16 mouse cellular contexts compared by ENCODE assay signal in the genomic region with DNA sequence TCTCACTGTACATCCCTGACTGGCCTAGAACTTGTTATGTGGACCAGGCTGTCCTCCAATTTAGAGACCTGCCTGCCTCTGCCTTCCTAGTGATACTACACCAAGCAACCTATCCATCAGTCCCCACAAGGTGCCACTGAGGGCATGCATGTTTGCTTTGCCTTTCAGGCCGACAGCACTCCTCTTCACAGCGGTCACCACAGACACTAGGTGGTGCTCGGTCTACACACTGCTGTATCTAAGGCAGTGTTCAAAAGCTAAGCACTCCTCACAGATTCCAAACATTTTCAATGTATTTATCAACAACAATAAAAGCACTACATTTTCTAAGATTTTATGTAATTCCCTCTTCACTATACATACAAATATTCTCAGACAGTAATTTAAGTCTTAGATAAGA. TPM values are rescaled to one million over a fixed set of nuclear protein-coding genes. Genes with fewer than 3 reads are reported as not detected.
DNase-seq lines count a peak whose midpoint lies in the region; ATAC-seq and TF ChIP-seq lines count a peak whose summit lies in the region.
"Had no signal": no experiment of that assay in that cellular context is flagged by ENCODE, and none has a peak within 500 bp of the region (broad histone marks: within the 10 kb centered on the region; RNA-seq: fewer than 3 reads in every experiment).

No protein-coding gene starts in this region.

- no peak overlapping the region for H3K27ac ChIP-seq in kidney, adult 2 months (ENCODE audit: insufficient read depth, low read depth, low read length)
- no peak overlapping the region for H3K27ac ChIP-seq in kidney, embryonic 14.5 days (ENCODE audit: low read depth, low read length)
- no peak overlapping the region for H3K27ac ChIP-seq in lung, postnatal 0 days (ENCODE audit: low read length)
- H3K27ac ChIP-seq in forebrain, embryonic 12.5 days, result no peak overlapping the region
- H3K27ac ChIP-seq: intestine, embryonic 15.5 days; liver, embryonic 13.5 days; neural tube, embryonic 12.5 days had no signal

- WGBS in kidney, adult 2 months, result 88% methylated on average over 3 of the region's 3 CpGs
- WGBS in kidney, embryonic 14.5 days, result 93% methylated on average over 3 of the region's 3 CpGs
- WGBS in lung, postnatal 0 days, result 77% methylated on average over 3 of the region's 3 CpGs
- 90% methylated on average over 3 of the region's 3 CpGs for WGBS in forebrain, embryonic 12.5 days

- TF ChIP-seq EP300 in lung, postnatal 0 days (IDR thresholded peaks at IDR 0.05), result no peak

- TF ChIP-seq CTCF in kidney, adult 2 months (conservative IDR thresholded peaks at IDR 0.05; ENCODE audit: insufficient read depth, insufficient read length, low read depth, low read length), result peak; percentile 60
- TF ChIP-seq CTCF in lung, postnatal 0 days (IDR thresholded peaks at IDR 0.05), result peak; percentile 40

- H3K36me3 ChIP-seq in kidney, adult 2 months (ENCODE audit: control insufficient read depth, insufficient read depth, low read length), result no peaks in the 10 kb centered on the region; the same call in 1 of the 2 replicates
- H3K36me3 ChIP-seq in kidney, embryonic 14.5 days (ENCODE audit: control insufficient read depth, insufficient read depth, low read length), result peaks cover 75% of the 10 kb centered on the region
- peaks cover 38% of the 10 kb centered on the region for H3K36me3 ChIP-seq in lung, postnatal 0 days (ENCODE audit: insufficient read depth, low read length)
- H3K36me3 ChIP-seq in forebrain, embryonic 12.5 days (replicated peaks), result peaks cover 76% of the 10 kb centered on the region

- no peak overlapping the region for H3K4me2 ChIP-seq in kidney, embryonic 14.5 days (replicated peaks; ENCODE audit: low read depth, low read length)
- no peak overlapping the region for H3K4me2 ChIP-seq in lung, postnatal 0 days (replicated peaks; ENCODE audit: low read depth, low read length)
- no peak overlapping the region for H3K4me2 ChIP-seq in forebrain, embryonic 12.5 days
- H3K4me2 ChIP-seq: intestine, embryonic 15.5 days; liver, embryonic 13.5 days; neural tube, embryonic 12.5 days had no signal

- H3K9ac ChIP-seq in kidney, embryonic 14.5 days (ENCODE audit: low read depth, low read length), result no peak overlapping the region
- no peak overlapping the region for H3K9ac ChIP-seq in lung, postnatal 0 days (replicated peaks; ENCODE audit: low read depth)
- H3K9ac ChIP-seq in forebrain, embryonic 12.5 days, result no peak overlapping the region
- H3K9ac ChIP-seq: intestine, embryonic 15.5 days; liver, embryonic 13.5 days; neural tube, embryonic 12.5 days had no signal

- H3K4me1 ChIP-seq in kidney, adult 2 months (ENCODE audit: control insufficient read depth, insufficient read depth, low read length), result no peaks in the 10 kb centered on the region
- no peaks in the 10 kb centered on the region for H3K4me1 ChIP-seq in kidney, embryonic 14.5 days (ENCODE audit: control insufficient read depth, insufficient read depth, low read length)
- no peaks in the 10 kb centered on the region for H3K4me1 ChIP-seq in lung, postnatal 0 days (ENCODE audit: insufficient read depth, low read depth, low read length)
- no peaks in the 10 kb centered on the region for H3K4me1 ChIP-seq in forebrain, embryonic 12.5 days
- H3K4me1 ChIP-seq: intestine, embryonic 15.5 days; liver, embryonic 13.5 days; neural tube, embryonic 12.5 days had no signal

- no peaks in the 10 kb centered on the region for H3K27me3 ChIP-seq in kidney, adult 2 months (replicated peaks; ENCODE audit: control insufficient read depth, insufficient read depth, low read length)
- H3K27me3 ChIP-seq in kidney, embryonic 14.5 days (ENCODE audit: control insufficient read depth, insufficient read depth, low read length), result no peaks in the 10 kb centered on the region
- no peaks in the 10 kb centered on the region for H3K27me3 ChIP-seq in lung, postnatal 0 days (replicated peaks; ENCODE audit: insufficient read depth, low read length)
- H3K27me3 ChIP-seq in forebrain, embryonic 12.5 days, result no peaks in the 10 kb centered on the region
- H3K27me3 ChIP-seq: intestine, embryonic 15.5 days; liver, embryonic 13.5 days; neural tube, embryonic 12.5 days had no signal

- no peak for ATAC-seq in kidney, embryonic 14.5 days (ENCODE audit: low FRiP score, low TSS enrichment)
- ATAC-seq in lung, postnatal 0 days, result no peak
- no peak for ATAC-seq in forebrain, embryonic 12.5 days (ENCODE audit: low FRiP score)
- ATAC-seq: intestine, embryonic 15.5 days had no signal

- DNase-seq in kidney, adult 2 months, result no peak
- DNase-seq in lung, postnatal 0 days (ENCODE audit: low spot score), result no peak
- DNase-seq in lung, postnatal 10 days, result no peak
- peak; percentile 5 for DNase-seq in adipocyte (ENCODE audit: low spot score)
- no peak for DNase-seq in ovary, adult 18-20 months (ENCODE audit: low spot score)
- DNase-seq: adrenal gland, postnatal 25 days; cerebellum, adult 9-10 months; kidney, postnatal 25 days; layer of hippocampus, adult 9-11 months; liver, embryonic 13.5 days; spleen, adult 18-20 months; thymus, adult 2 months had no signal

- TF ChIP-seq POLR2A in kidney, adult 2 months (IDR thresholded peaks at IDR 0.05; ENCODE audit: low read depth, low read length), result no peak

- H3K4me3 ChIP-seq in kidney, adult 2 months (ENCODE audit: insufficient read depth, low read depth, low read length), result no peak overlapping the region
- H3K4me3 ChIP-seq in kidney, embryonic 14.5 days (ENCODE audit: low read length), result no peak overlapping the region
- H3K4me3 ChIP-seq in lung, postnatal 0 days (ENCODE audit: low read depth, low read length), result no peak overlapping the region
- no peak overlapping the region for H3K4me3 ChIP-seq in forebrain, embryonic 12.5 days (replicated peaks)
- H3K4me3 ChIP-seq: intestine, embryonic 15.5 days; liver, embryonic 13.5 days; neural tube, embryonic 12.5 days had no signal

- H3K9me3 ChIP-seq in kidney, embryonic 14.5 days (ENCODE audit: control insufficient read depth, low read length), result no peaks in the 10 kb centered on the region
- no peaks in the 10 kb centered on the region for H3K9me3 ChIP-seq in lung, postnatal 0 days (ENCODE audit: low read length)
- no peaks in the 10 kb centered on the region for H3K9me3 ChIP-seq in forebrain, embryonic 12.5 days
- H3K9me3 ChIP-seq: intestine, embryonic 15.5 days; liver, embryonic 13.5 days; neural tube, embryonic 12.5 days had no signal

RNA-seq across cellular contexts. Expression of a gene that starts 46.3 kb away (rescaled TPM):
- polyA plus RNA-seq in kidney, adult 2 months (2012; rRNA removed), result 21.2 and 34.0 TPM in 2 replicates
- polyA plus RNA-seq in kidney, embryonic 14.5 days (2014; fragmentation: Nextera tagmentation; extraction: Ambion mirVana), result 109 and 141 TPM in 2 replicates
- 37.7 and 39.9 TPM in 2 replicates for polyA plus RNA-seq in lung, postnatal 0 days (2015; fragmentation: Nextera tagmentation; extraction: Ambion mirVana)
- polyA plus RNA-seq in forebrain, embryonic 12.5 days (2016; fragmentation: Nextera tagmentation; extraction: Ambion mirVana), result 134 and 143 TPM in 2 replicates
